In the genomic region with DNA sequence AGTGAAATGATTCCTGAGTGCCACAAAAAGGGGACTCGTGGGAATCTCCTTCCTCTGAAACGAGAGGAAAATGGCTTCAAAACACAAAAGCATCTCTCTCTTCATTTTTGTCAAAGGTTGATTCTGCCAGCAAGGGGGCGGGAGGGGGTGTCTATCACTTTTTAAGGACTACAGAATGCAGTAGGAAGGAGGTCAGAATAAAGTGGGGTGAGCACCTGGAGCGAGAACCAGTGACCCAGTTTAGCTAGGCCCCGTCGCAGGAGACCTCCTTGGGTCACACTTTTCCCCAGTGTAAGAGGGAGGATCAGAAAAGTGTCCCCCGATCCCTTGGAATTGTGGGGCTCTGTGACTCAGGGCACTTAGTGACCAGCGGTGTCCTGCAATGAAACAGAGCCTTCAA, we compare ENCODE assay signal across 28 mouse cellular contexts.
"Had no signal": no experiment of that assay in that cellular context is flagged by ENCODE, and none has a peak within 500 bp of the region (broad histone marks: within the 10 kb centered on the region; RNA-seq: fewer than 3 reads in every experiment).

No protein-coding gene starts in this region.

- H3K4me3 ChIP-seq: embryonic facial prominence, embryonic 10.5 days; embryonic facial prominence, embryonic 12.5 days; embryonic facial prominence, embryonic 13.5 days; embryonic facial prominence, embryonic 15.5 days; erythroblast, embryonic 14.5 days; forebrain, embryonic 10.5 days; forebrain, embryonic 12.5 days; forebrain, embryonic 13.5 days; forebrain, embryonic 15.5 days; gastrocnemius, adult 2 months; heart, adult 2 months had no signal

- ATAC-seq: forebrain, embryonic 13.5 days; forebrain, embryonic 14.5 days; forebrain, embryonic 15.5 days; forebrain, embryonic 16.5 days; forebrain, postnatal 0 days had no signal

- H3K9ac ChIP-seq: embryonic facial prominence, embryonic 12.5 days; embryonic facial prominence, embryonic 13.5 days; embryonic facial prominence, embryonic 15.5 days; forebrain, embryonic 12.5 days; forebrain, embryonic 13.5 days; forebrain, embryonic 15.5 days; forebrain, postnatal 0 days had no signal

- H3K27ac ChIP-seq: embryonic facial prominence, embryonic 10.5 days; embryonic facial prominence, embryonic 12.5 days; embryonic facial prominence, embryonic 13.5 days; embryonic facial prominence, embryonic 15.5 days; forebrain, embryonic 10.5 days; forebrain, embryonic 12.5 days; forebrain, embryonic 13.5 days; forebrain, embryonic 15.5 days; gastrocnemius, adult 2 months; heart, adult 2 months had no signal

- H3K4me2 ChIP-seq: embryonic facial prominence, embryonic 12.5 days; embryonic facial prominence, embryonic 13.5 days; embryonic facial prominence, embryonic 15.5 days; forebrain, embryonic 12.5 days; forebrain, embryonic 13.5 days; forebrain, embryonic 15.5 days had no signal

- H3K36me3 ChIP-seq: embryonic facial prominence, embryonic 10.5 days; embryonic facial prominence, embryonic 12.5 days; embryonic facial prominence, embryonic 13.5 days; embryonic facial prominence, embryonic 15.5 days; forebrain, embryonic 10.5 days; forebrain, embryonic 12.5 days; forebrain, embryonic 15.5 days had no signal

- DNase-seq: cerebellum, adult 2 months; cerebellum, adult 8-10 months; cerebellum, adult 9-10 months; cerebellum, adult 9-11 months; cerebellum, postnatal 10 days; cerebellum, postnatal 14 days; cerebellum, postnatal 25 days; cerebellum, postnatal 36 days; embryo, embryonic 11 days; forebrain, postnatal 0 days; gastrocnemius, adult 2 months; gastrocnemius, postnatal 10 days; gastrocnemius, postnatal 14 days; gastrocnemius, postnatal 25 days; gastrocnemius, postnatal 36 days; heart, adult 18-20 months; heart, adult 2 months had no signal

- H3K27me3 ChIP-seq: embryonic facial prominence, embryonic 12.5 days; embryonic facial prominence, embryonic 13.5 days; embryonic facial prominence, embryonic 15.5 days; forebrain, embryonic 12.5 days; forebrain, embryonic 13.5 days; forebrain, embryonic 15.5 days had no signal

- H3K9me3 ChIP-seq: embryonic facial prominence, embryonic 10.5 days; embryonic facial prominence, embryonic 12.5 days; embryonic facial prominence, embryonic 13.5 days; embryonic facial prominence, embryonic 15.5 days; forebrain, embryonic 10.5 days; forebrain, embryonic 12.5 days; forebrain, embryonic 13.5 days; forebrain, embryonic 15.5 days had no signal

- H3K4me1 ChIP-seq: embryonic facial prominence, embryonic 12.5 days; embryonic facial prominence, embryonic 13.5 days; embryonic facial prominence, embryonic 15.5 days; forebrain, embryonic 13.5 days; forebrain, embryonic 15.5 days had no signal
